Mouse (Mus musculus): Measurements from ENCODE around the gene Agtr1b. TPM values are rescaled to one million over a fixed set of nuclear protein-coding genes. Genes with fewer than 3 reads are reported as not detected.
A peak's percentile ranks its signal among the peaks of the same experiment; 100 is the strongest.

Gene Agtr1b
- total RNA-seq (2021) = under 1 TPM; 0.28 to 0.43 TPM

DNA sequence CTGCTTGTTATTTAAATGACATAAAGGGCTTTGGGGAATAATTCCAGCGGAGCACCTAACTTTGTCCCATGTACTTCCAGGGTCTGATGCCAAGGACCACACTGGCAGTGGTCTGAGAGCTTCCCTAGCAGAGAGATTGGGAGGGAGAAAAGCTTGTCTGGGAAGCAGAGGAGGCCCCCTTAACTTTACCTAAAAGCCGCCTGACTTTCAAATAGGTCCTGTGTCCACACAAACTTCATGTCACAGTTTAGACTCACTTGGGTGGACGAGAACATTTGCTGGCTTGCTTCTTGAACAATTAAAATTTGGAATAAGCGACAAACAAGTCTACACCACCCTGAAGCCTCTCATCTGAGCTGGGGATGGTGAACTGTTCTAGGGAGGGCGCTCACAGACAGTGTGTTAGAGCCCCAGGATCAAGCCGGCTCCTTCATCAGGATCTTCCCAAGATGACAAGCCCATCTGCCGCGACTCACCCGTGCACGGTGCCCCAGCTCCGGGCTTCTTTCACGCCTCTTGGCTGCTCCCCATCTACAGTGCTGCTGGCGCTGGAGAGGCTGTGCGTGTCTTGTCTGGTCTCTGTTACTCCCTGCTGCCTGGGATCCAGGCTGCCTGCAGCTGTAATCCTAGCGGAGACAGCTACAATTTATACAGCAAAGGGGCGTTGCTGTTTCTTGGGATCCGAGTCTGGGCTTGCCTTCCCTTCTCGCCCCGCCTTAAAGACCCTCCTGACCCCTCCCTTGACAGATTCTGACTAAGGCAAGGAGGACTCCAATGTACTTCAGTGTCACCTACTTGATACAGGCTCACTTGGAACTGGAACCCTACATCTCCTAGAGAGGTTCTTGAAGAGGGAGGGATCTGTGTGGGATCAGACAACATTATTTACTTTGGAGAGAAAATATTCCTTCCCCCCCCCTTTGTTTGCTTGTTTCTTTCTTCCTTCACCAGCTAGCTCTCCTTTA lies at the start of gene Agtr1b:
Gene Agtr1b (minus strand): TSS at position 620 of the 965 bp plus-strand sequence.
- peak; percentile 2 to 23 for DNase-seq (ENCODE audit: extremely low spot score in 1 of 2, low spot score in 2 of 2)
- intact Hi-C loops (cut with DNase I) = no loop called here

DNA sequence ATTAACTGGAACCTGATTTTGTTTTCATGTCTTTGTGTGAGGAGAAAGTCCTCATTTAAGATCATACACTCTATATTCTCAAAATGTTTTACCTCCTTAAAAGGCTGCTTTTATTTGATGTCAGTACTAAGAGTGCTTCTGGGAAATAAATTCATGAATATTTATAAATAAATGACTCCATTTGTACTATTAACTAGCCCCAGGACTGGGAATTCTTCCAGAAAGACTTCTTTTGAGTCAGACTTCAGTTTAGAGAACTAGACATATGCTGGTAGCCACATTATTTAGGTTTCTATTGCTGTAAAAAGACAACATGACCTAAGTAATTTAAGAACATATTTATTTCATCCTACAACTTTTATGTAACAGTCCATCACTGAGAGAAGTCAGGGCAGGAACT lies 13.4 kb downstream of the Agtr1b start:
- intact Hi-C loops (cut with DNase I) = no loop called here

DNA sequence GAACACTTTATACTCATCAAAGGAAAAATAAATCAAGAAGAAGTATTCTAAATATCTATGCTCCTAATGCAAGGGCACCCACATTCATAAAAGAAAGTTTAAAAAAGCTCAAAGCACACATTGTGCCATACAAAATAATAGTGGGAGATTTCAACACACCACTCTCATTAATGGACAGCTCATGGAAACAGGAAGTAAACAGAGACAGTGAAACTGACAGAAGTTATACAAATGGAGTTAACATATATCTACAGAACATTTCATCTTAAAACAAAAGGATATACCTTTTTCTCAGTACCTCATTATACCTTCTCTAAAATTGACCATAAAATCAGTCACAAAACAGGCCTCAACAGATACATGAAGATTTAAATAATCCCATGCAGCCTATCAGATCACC lies 18.8 kb downstream of the Agtr1b start:
- intact Hi-C loops (cut with DNase I) = no loop called here
- DNase-seq (ENCODE audit: extremely low spot score in 1 of 2, low spot score in 2 of 2) = no peak

More for the DNA sequence above, 13.4 kb downstream of the Agtr1b start:
- DNase-seq (ENCODE audit: extremely low spot score in 1 of 2, low spot score in 2 of 2) = no peak

DNA sequence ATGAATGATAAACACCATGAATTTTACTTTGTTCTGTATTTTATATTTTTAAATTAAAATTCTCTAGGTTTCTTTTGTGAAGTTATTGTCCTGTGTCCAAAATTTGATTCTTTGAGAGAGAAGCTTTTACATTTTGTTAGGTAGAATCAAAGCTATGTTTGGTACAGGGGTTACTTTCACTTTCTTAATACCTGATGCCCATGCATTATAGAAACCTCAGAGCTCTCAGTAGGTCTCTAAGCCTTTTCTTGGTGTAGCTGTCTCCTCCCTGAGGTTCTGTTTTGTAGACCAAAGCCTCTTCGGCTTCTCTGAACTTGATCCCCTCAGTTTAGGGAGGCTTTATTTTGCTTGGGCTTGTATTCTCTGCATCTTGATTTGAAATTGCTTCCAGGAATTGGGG lies 26.6 kb downstream of the Agtr1b start:
- intact Hi-C loops (cut with DNase I) = no loop called here
- DNase-seq (ENCODE audit: extremely low spot score in 1 of 2, low spot score in 2 of 2) = no peak

DNA sequence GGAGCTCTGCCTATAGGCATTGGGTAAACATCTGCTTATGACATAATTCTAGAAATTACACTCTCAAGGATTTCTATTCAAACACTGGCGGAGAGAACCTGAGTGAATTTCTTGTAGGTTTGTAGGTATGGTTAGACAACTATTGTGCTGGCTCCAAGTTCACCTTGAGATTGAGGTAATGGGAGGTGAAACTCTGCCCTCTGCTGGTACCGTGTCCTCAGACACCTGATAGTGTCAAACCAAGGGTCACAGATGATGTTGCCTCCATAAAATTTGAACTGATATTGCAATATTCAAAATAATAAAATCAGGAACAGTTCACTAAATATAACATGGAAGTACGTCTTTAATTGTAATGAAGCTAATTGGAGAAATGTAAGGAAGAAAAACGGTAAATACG lies 32.3 kb downstream of the Agtr1b start:
- intact Hi-C loops (cut with DNase I) = no loop called here

DNA sequence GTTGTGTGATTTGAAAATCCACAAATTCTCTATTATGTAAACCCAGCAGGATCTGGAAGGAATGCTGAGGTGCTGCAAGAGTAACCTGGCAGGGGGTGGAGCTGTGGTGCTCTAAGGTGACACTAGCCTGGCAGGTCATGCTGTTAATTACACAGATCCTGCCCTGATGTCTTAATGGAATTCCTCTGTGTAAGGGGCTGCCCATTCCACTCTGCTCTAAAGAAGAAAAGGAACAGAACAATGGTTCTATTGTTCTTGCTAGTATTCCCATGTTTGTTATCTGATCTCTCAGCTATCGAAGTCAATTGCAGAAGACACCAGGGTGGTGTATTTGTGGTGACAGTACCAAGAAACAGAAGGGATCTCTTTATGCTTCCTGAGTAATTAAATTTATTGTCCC lies 49.7 kb downstream of the Agtr1b start:
- intact Hi-C loops (cut with DNase I) = no loop called here
- no peak for DNase-seq (ENCODE audit: extremely low spot score in 1 of 2, low spot score in 2 of 2)

More for the DNA sequence above, 32.3 kb downstream of the Agtr1b start:
- DNase-seq (ENCODE audit: extremely low spot score in 1 of 2, low spot score in 2 of 2) = no peak

DNA sequence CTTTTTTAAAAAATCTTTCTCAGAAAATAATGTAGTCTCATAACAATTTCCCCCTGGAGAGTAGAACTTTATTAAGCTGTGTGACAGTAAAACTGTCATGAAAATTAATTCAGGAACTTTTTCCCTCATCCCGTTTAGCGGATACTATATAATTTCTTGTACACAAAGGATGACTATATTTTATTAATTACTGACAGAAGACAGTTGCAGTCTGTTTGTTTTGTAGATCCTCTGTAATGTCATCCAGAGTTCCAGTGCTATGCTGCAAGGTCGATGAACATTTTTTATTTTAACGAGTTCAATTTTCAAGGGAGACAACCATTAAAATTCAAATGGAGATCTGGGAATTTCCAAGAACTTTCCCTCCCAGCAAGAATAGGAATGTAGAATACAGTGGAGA lies 57.8 kb downstream of the Agtr1b start:
- intact Hi-C loops (cut with DNase I) = no loop called here
- DNase-seq (ENCODE audit: extremely low spot score in 1 of 2, low spot score in 2 of 2) = no peak

GRCm38 (mm10) chr3:20307256-20307655 lies 59.7 kb downstream of the Agtr1b start:
- intact Hi-C loops (cut with DNase I) = no loop called here
- no peak for DNase-seq (ENCODE audit: extremely low spot score in 1 of 2, low spot score in 2 of 2)

DNA sequence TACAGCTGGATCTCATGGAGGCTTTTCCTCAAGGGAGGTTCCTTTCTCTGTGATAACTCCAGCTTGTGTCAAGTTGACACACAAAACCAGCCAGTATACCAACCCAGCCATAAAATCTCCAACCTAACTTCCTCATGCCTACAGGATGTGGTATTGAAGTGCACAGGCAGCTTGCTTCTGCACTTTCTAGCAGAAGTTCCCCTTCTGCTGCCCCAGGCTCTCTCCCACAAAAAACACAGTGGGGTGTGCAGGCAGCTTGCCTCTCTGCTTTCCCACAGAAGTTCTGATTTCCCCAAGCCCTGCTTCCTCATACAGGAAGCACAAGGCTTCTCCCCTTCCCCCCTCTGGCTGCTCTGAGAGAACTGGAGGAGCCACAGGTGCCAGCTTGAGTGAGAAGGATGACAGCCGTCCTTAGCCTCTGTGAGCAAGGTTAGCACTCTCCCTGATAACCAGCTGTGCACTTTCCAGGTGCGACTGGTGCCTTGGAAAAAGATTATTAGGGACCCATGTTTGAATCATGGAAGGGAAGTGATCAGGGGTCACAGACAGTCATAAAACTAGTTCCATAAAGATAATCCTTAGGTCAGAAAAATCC lies 62.1 kb downstream of the Agtr1b start:
- intact Hi-C loops (cut with DNase I) = no loop called here
- peak; percentile 2 to 25 for DNase-seq (ENCODE audit: extremely low spot score in 1 of 2, low spot score in 2 of 2)

DNA sequence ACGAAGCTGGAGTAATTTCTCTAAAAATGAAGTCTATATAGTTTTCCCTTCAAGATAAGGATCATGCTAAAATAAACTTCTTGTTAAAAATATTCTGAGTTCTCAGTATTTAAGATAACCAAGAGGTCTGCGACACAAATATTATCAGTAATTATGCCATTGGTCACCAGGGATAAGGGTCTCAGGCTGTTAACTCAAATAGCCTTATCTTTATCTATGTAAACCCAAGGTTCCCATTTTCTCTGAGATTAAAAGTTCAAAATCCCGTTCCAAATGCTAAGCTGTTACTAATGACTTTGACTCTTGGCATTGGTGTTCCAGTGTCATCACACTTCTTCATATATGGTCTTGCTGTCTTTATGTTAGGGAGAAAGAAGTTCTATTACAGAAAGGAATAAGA lies 71.4 kb downstream of the Agtr1b start:
- no peak for DNase-seq (ENCODE audit: extremely low spot score in 1 of 2, low spot score in 2 of 2)
- intact Hi-C loops (cut with DNase I) = no loop called here

- intact Hi-C loops (cut with DNase I) = no loop called here
- DNase-seq (ENCODE audit: extremely low spot score in 1 of 2, low spot score in 2 of 2) = no peak
Measured at GRCm38 (mm10) chr3:20294542-20295348, 72.2 kb downstream of the Agtr1b start.

DNA sequence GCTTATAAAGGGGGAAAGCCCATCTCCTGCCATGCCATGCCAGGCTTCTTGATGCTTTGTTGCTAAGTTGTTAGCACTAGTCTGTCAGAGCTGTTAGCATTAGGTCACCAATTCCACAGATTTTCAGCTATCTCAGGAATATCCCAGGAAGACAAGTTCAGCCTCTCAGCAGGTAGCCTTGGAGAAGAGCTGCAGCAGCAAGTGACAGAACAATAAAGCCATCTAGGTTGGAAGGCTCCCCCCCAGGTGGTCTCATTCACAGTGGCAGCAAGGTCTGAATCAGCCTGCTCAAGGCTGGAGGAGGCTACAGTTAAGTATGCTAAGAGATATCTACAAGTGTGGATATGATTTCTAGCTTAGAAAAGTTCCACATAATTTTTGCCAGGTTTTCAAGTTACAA lies 75.6 kb downstream of the Agtr1b start:
- no peak for DNase-seq (ENCODE audit: extremely low spot score in 1 of 2, low spot score in 2 of 2)
- intact Hi-C loops (cut with DNase I) = no loop called here

DNA sequence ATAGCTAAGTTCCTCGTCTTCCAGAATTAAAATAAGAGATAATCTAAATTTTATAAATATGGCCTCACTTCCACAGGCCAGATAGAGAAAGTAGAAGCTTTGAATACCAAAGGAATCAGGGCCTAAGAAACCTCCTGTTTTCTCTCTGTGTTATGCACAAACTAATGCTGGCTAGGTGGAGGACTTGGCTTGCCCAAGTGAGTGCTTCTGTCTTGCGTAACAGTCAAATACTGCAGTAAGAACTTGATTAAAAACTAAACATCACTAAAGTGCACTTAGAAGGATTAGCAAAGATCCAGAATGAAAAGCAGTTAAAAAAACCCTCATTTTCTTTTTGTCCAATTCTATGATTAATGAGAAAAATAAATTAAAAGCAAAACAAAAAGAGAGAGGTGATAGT lies 78.2 kb downstream of the Agtr1b start:
- DNase-seq (ENCODE audit: extremely low spot score in 1 of 2, low spot score in 2 of 2) = no peak
- intact Hi-C loops (cut with DNase I) = no loop called here

DNA sequence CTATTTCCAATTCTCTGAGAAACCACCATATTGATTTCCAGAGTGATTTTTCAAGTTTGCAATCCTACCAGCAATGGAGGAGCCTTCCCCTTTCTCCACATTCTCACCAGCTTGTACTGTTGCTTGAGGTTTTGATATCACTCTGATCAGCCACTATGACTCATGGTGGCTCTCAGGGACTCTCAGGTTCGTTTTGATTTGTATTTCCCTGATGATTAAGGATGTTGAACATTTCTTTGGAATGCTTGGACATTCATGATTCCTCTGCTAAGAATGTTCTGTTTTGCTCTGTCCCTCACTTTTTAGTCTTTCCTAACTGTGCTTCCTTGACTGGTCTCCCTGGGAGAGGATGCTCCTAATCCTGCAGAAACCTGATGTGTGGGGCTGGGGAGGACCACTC lies 85.2 kb downstream of the Agtr1b start:
- intact Hi-C loops (cut with DNase I) = no loop called here
- DNase-seq (ENCODE audit: extremely low spot score in 1 of 2, low spot score in 2 of 2) = no peak

DNA sequence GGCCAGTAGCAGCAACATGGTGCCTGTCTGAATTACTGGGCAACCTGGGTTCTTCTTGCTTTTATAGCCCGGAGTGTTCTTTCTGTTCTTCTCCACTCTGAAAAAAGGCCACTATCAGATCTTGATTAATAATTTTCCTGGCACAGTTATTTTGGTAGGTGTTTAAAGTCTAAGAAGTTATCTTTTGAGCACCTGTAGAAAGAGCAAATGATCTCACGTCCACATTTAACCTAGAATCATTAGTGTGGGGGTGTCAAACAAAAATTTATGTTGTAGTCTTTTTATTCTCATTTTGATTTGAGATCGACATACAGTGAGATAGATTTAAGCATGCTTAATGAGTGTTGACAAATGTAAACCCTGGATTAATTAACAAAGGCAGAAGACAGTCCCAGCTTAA lies 91.3 kb downstream of the Agtr1b start, which contains the start of gene Cpb1:
Gene Cpb1 (minus strand): TSS at position 101 of the 400 bp plus-strand sequence.
- intact Hi-C loops (cut with DNase I) = no loop called here

More for the DNA sequence above, 91.3 kb downstream of the Agtr1b start, which contains the start of gene Cpb1:
- DNase-seq (ENCODE audit: extremely low spot score in 1 of 2, low spot score in 2 of 2) = no peak

Other genes starting within 250 kb of the Agtr1b start
- 10 to 100 TPM; 49.8 to 49.9 TPM for gene Gyg, start 211.9 kb downstream of the Agtr1b start, total RNA-seq (2021)
- under 1 TPM; 0.30 to 0.32 TPM for gene Cpa3, start 125.0 kb downstream of the Agtr1b start, total RNA-seq (2021)
- under 1 TPM in 1 of 2 experiments, not detected in 1; 0.17 TPM for gene Cpb1, start 91.4 kb downstream of the Agtr1b start, total RNA-seq (2021)

Measured in left cerebral cortex, postnatal 10 days (tissue).